Mouse (Mus musculus): ENCODE results near the gene Cmklr1.

The Cmklr1 gene

DNA sequence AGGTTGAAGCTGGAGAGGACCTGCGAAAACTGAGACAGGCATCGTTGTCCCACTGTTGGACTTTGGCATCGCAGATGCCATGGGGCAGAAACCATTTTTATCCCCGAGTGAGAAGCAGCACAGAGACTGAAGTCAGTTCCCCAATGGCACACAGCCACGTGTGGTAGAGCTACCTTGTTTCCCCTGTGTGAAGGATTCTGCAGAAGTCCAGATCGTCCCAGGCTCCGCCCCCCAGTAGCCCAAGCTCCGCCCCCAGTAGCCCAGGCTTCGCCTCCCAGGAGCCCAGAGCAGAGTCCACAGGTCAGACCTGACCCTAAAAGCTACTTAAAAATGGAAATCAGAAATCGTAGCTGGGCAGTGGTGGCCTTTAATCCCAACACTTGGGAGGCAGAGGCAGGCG, 4.0 kb upstream of the Cmklr1 start:
- DNase-seq (ENCODE audit: low read depth in 1 of 2, low spot score in 2 of 2), result no peak

DNA sequence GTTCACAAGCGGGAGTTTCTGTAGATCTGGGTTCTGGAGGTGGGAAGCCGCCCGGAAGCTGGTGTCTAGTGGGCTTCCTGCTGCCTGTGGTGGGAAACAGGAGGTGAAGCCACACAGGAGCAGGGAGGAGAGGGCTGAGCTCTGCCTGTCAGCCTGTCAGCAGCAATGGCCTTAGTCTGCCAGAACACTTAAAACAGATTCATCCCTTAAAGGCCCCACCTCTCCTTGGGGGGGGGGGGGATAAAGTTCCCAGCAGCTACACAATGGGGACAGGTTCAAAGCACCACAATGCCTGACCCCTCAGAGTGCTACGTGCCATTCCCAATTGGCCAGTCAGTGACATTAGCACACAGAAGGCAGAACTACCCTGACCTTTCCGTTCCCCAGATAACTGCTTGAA, 2.0 kb upstream of the Cmklr1 start:
- DNase-seq (ENCODE audit: low read depth in 1 of 2, low spot score in 2 of 2), result no peak

DNA sequence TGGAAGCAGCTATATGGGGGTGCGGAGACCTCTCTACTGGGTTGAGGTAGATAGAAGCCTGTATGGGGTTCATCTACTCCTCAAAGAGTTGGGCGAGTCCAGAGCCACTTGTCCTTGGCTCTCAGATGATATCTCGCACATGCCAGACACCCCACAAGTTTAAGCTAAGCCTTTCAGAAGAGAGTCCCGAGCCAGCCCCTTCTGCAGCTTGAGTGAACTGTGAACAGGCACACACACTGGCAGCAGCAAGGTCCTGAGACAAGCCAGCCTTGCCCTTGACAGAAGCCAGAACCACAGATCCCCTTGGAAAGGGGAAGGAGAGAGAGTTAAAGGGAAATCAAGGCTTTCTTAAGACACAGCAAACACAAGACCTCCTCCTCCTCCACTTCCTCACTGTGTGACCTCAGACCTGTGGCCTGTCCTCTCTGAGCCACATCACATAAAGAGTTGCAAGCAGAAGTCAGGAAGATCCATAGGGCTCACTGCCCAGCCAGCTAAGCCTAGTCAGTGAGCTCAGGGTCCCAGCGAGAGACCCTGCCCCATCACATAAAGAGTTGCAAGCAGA, 1.5 kb downstream of the Cmklr1 start:
- peak in 1 of 2 experiments; percentile 50 for DNase-seq (ENCODE audit: low read depth in 1 of 2, low spot score in 2 of 2)

DNA sequence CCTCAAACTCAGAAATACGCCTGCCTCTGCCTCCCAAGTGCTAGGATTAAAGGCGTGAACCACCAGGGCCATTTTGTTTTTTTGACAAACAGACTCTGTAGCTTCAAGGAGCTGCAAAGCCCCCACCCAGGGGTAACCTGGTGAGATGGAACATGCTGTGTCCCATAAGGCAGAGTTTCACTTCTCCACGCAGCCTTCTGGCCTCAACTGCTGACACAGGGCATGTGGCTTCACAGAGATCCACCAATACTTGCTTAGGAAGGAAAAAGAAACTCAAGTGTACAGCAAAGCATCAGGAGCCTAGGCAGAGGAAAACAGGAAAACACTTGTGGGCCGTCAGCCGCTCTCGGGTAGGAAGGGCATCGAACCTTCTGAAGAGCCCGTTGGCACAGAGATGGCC, 3.1 kb downstream of the Cmklr1 start:
- DNase-seq (ENCODE audit: low read depth in 1 of 2, low spot score in 2 of 2), result peak in 1 of 2 experiments; percentile 43

DNA sequence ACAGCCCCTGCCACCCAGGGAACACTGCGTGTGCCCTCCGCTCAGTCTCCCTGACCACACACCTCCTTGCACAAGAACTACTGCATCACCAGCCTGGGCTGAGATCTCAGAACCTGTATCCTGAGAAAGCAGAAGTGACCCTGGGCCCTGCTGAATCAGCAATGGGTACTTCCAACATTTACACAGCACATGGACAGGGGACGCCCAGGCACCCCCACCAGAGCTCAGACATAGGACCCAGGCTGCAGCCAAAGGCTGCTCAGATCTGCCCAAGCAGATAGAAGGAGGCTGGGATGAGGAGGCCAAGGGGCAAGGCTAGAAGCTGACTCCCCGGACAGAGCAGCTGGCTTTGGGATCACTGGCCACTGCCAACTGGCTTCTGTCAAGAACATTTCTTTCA, 5.7 kb downstream of the Cmklr1 start:
- peak; percentile 84 to 86 for DNase-seq (ENCODE audit: low read depth in 1 of 2, low spot score in 2 of 2)

DNA sequence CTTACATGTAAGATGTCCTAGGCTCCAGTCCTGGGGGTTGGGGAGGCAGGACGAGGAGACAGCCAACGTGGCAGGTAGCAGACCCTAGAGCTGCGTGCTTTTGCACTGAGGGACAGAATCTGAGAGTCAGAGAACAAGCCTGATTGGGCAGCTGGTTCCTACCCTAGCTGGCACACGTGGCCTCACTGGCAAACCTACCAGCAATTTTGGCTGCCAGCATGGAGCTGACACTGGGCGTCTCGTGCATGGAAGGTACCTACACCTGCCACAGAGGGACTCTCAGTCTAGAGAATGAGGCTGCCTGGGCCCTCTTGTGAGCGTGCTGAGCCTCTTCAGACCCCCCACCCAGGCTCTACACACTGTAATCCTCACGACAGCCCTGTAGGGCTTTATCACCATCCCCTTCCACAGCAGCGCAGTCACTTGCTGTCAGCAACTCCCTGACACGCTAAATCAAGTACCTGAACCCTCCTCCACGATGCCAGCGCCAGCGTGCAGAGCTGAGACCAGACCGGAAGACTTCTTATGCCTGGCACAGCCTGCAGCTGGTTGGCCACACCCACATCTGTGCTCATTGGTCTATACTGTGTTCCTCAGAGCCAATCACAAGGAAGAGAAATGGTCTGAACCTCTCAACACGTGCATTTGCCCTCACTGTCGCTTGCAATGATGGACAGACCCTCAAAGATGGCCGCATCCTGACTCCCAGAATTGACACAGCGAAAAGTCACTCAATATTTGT, 6.9 kb downstream of the Cmklr1 start:
- no peak for DNase-seq (ENCODE audit: low read depth in 1 of 2, low spot score in 2 of 2)

DNA sequence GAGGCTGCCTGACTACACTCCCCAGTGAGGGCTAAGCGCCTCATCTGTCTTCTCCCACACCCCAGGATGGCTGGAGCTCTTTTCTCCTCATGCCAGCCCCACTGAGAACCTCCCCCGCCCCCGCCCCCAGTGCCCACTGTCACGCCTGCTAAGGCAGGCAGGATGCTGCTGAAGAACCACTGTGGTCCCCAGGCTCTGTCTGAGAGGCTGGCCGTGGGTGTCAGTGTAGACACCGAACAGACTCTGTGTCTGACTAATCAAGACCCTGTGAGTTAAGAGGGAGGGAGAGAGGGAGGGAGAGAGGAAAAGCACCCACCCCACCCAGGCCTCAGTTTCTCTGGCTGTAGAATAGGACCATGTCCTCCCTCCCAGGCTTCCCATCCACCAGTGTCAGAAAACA, 9.2 kb downstream of the Cmklr1 start:
- DNase-seq (ENCODE audit: low read depth in 1 of 2, low spot score in 2 of 2), result no peak

DNA sequence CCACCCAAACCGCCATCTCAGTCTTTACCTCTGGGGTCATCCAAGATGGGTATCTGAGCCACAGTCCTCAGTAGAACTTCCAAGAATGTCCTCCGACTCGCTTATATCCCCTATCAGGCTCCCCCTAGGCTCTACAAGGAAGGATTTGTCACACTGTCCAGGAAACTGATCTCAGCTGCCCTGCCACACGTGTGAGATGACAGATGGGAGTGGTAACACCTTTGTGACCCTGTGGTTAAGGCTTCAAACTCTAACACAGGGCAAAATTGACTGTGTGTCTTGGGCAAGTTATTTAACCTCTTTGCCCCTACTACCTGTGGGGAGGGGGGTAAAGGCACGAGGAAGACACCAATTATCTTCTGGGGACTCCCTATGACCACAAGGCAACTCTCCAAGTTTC, 11.1 kb downstream of the Cmklr1 start:
- DNase-seq (ENCODE audit: low read depth in 1 of 2, low spot score in 2 of 2), result no peak

DNA sequence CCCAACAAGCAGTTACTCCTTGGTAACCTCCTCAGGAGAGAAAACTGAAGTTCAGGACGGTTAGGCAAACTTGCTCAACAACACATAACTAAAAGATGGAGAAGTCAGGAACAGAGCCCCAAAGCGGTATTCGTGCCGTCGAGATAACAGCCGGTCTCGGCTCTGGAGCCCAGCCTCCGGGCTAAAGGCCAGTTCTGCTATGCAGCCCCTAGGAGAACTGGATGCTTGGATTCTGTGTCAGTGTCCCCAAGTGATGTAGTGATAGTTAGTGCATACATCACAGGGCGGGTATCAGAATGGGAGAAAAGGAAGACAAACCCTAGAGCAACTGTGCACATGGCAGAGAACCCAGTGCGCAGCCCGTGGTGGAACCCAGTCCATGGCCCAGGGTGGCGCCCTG, 12.2 kb downstream of the Cmklr1 start:
- no peak for DNase-seq (ENCODE audit: low read depth in 1 of 2, low spot score in 2 of 2)

DNA sequence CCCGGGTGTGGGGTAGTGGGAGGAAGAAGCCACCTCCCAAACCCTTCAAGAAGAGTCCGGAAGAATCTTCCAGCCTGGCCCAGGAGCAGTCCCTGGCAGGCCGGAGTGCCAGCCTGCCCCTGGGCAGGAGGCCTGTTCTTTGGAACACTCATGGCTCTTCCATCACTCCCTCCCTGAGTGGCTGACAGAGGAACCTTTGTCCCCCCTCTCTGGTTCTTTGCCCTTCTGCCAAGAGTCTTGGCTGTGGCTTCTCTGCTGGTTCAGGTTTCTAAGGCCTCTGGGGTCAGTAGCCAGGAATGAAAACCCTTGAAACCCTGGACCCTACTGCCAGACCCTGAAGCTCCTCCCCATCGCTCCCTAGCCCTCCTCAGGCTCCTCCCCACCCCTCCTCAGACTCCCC, 12.6 kb downstream of the Cmklr1 start:
- DNase-seq (ENCODE audit: low read depth in 1 of 2, low spot score in 2 of 2), result no peak

DNA sequence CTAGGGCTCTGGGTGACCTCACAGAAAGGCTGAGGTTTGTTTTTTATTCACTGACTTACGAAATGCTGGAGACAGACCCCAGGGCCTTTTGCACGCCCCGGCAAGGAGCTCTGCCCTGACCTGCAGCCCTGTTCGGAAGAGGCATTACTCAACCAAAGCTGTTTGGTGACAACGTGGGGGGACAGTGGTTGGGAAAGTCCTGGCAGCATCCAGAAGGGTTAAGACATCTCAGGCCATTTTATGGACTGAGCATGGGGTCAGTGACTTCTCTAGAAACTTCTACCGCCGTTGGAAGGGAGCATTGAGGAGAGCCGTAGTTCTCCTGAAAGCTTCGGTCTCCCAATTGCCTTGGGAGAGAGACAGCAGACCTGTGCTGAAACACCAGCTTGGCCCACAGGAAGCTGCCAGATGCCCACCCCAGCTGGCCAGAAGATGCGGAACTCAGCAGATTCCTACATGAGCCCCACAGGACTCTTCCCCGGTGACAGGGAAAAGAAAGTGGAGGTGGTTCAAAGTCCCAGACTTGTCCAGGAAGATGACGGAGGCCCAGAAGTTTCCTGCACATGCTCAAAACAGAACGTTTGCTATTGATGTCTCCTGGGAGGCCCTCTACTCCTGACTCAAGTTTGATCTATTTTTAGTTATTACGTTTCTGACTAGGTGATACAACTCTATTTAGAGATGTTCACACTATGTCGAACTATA, 14.2 kb downstream of the Cmklr1 start:
- no peak for DNase-seq (ENCODE audit: low read depth in 1 of 2, low spot score in 2 of 2)

DNA sequence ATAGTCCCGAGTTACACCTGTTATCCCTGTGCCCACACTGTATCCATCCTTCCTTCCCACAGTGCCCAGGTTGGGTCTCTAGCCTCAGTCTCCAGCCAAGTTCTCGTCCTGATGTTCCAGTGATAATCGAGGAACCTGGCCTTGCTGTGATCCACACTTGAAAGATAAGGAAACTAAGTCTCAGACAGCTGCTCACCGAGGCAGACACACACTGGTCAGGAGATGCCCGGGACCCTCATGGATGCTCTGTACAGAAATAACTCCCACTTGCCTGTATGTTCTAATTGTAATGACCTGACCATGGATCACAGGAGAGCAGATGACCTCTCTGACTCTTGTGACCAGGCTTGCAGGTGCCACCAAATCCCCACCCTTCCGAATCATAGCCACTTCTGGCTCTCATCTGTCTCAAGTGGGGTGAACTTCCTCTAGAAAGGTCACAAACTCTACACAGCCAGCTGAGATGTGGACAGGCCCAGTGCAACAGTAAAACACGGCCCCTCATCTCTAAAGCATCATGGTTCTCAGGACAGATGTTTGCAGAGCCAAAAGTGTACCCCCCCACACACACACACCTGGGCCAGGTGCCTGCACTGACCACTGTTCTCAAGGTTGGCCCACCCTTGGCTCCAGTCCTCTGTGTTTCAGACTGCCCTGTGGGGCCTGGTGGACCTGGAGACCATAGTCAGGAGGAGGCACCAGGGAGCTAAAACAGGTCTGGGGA, 15.2 kb downstream of the Cmklr1 start:
- no peak for DNase-seq (ENCODE audit: low read depth in 1 of 2, low spot score in 2 of 2)

DNA sequence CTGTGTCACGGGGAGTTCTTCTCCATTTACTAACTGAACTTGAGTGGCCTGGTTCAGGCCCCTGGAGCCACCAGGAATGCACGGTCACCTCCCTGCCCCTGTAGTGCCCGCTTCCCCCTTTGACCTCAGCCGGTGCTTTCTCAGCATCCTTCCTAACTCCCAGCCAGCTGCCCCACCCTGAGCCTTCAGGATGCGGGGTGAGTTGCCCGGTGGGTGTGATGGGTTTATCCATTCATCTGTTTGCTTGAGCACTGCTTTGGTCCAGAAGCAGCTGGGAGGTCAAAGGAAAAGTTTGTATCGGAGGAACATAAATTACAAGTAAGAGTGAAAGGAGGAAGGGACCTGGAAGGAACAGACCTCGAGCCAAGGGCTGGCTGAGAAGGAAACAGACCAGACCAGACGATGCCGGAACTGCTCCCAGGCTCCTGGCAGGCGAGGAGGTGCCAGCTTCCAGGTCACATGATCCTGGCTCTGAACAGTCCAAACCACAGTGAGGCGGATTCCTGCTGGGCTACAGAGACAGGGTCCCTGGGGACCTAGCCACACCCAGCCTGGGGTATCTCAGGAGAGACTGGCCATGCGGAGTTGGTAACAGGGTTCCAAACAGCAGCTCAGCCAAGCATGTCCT, 16.1 kb downstream of the Cmklr1 start:
- peak in 1 of 2 experiments; percentile 39 for DNase-seq (ENCODE audit: low read depth in 1 of 2, low spot score in 2 of 2)

DNA sequence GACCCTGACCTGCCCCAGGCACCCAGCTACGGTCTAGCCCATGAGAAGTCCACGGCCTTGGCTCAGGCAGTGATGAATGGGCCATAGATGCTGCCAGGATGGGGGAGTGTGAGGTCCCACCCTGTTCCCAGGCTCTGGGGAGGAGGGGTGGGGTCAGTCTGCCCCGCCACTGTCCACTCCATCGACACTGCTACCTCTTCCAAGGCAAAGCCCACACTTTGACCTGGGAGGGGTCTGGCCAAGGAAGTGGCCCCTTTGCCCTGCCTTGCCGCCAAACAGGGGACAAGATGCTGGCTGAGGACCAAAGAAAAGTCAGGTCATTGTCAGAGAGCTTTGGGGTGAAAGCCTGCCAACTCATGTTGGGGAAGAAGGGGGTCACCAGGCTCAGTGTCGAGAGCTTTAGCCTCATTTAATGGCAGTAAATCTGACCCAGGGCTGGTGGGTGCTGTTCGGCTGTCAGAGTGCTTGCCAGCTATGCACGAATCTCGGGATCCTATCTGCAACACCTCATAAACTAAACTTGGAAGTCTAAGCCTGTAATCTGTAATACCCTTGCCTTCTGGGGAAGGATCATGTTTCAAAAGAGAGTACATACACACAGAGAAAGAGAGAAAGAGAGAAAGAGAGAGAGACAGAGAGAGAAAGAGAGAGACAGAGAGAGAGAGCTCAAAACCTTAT, 17.1 kb downstream of the Cmklr1 start:
- no peak for DNase-seq (ENCODE audit: low read depth in 1 of 2, low spot score in 2 of 2)

DNA sequence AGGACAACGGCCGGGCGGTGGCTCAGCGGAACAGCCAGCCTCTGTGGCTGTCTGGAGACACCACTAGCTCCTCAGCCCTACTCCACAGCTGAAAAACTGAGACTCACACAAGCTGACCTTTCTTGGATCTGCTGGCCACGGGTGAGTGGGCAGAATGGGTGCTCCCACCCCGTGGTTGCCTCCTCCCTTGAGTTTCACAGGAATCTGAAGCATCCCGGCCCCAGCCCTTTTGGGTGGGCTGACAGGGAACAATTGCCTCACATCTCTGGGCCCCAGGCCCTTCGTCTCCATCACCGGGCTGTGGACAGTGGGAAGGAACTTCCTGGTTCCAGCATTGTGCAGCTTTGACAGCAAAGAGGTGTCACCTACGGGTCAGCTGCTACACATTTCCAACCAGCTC, 20.1 kb downstream of the Cmklr1 start:
- no peak for DNase-seq (ENCODE audit: low read depth in 1 of 2, low spot score in 2 of 2)

DNA sequence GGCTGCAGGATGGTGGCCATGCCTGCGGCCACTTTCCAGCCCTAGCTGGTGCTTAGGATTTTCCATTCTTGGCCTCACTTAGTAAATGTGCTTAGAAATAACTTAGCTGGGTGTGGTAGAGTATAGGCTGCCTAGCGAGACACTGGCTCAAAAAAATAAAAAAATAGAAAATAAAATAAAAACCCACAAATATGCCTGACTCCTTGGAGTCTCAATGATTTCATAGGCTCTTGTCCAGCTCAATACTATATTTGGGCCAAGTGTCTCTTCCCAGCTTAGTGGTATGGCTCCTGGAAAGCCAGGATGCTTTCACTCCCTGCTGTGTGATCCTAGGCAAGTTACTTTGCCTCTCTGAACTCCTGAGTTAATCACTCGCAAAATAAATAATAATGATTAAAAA, 21.0 kb downstream of the Cmklr1 start:
- DNase-seq (ENCODE audit: low read depth in 1 of 2, low spot score in 2 of 2), result no peak

DNA sequence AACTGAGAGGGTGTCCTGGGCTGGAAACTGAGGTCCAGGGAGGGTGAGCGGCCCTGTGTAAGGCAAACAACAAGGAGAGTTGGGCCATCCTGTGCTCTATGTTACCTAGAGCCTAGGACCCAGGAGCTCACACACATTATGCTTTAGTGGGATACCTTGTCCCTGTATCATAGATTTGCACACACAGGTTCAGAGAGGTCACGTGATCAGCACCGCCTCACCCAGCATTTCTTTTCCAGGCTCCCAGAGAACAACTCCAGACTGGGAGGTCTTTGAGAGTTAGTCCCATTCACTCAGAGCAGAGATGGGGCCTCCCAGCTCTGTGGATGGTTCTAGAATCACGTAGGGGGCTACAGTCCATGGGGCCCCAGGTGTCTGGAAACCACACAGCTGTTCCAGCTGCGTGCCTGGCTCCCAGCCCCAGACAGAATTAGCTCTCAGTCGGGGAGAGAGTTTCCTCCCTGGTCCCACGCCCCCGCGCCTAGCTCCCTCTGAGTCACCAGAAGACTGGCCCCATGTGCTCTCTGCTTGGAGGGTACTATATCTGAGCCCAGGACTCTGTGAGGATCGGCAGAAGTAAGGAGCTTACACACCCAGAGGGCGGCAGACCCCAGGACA, 22.3 kb downstream of the Cmklr1 start:
- no peak for DNase-seq (ENCODE audit: low read depth in 1 of 2, low spot score in 2 of 2)

DNA sequence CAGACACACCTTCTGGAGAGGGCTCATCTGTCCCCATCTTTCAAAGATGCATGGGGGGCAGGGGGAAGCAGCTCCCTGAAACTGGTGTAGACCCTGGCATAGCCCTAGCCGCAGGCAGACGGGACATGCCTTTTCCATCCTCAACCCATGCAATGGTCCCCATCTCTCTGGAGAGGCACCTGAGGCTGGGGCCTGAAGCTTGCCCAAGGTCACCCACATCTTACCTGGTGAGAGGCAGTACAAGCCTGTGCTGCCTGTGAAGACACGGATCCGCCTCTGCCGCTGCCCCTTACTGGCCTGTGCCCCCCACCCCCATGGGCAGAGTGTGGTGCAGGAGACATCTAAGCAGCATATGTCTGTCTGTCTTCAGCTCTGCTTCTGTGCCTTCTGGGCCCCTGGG, 23.2 kb downstream of the Cmklr1 start:
- DNase-seq (ENCODE audit: low read depth in 1 of 2, low spot score in 2 of 2), result no peak

DNA sequence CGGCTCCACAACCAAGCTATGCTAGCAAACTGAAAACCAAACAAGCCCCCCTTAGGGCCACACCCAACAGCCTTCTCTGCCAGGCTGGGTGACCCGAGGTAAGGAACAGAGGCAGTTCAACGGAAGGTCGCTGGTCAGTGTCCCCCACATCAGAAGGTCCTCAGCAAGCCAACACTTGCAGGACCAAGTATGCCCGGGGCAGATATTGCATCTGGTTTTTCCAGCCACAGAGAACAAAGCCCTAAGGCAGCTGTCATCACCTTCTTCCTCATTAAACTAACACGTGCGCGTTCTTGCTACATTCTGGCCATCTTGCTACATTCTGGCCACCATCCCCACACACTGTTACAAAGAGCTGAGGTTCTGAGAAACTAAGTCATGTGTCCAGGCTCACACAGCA, 23.9 kb downstream of the Cmklr1 start:
- DNase-seq (ENCODE audit: low read depth in 1 of 2, low spot score in 2 of 2), result peak in 1 of 2 experiments; percentile 26

DNA sequence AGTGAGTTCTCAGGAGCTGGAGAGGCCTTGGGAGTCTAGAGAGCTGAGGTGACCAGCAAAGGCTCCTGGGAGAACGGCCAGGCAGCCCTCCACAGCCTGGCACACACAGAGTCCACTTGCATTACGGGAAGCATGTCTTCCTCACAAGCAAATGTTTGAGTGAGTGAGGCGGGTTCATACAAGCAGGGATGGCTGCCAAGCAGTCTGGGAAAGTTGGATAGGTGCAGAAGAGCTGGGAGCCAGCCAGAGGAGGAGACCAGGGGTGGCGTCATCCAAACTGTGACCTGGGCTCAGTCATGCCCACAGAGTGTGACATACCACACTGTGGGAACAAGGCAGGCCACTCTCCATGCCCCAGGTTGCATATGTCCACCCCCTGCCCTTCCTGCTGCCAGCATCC, 25.2 kb downstream of the Cmklr1 start:
- DNase-seq (ENCODE audit: low read depth in 1 of 2, low spot score in 2 of 2), result no peak

Measured in monocyte, adult 2 months (primary cell).